In the genomic region with DNA sequence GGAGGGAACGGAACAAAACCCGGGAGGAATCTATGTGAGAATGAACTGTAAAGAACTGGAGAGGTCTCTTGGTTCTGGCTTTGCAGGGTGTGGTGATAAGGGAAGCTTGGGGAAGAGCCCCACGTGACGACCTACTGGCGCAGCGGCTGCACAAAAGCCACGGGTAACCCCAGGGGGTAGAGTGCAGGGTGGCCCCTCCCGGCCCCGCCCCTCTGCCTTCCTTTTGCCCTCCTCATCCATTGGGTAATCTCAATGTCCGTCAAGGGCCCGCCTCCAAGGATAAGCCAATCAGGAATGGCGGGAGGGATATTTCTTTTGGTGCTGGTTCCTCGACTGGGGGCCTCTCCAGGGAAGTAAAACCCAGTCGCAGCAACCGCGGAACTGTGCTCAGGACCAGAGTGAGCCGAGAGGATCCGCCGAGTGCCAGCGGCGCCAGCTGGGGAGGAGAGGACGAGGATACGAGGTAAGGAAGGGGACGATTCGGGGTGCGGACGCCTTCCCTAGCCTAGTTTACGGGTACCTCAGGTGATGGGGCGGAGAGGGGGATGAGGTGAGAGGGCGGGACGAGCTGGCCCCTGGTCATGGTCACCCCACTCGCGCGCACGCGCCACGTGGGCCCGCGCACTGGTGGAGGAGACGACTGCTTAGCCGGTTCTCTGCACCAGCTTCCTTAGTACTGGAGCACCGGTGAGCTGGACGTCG, we compare ENCODE assay signal across 8 mouse cellular contexts. TPM values are rescaled to one million over a fixed set of nuclear protein-coding genes. Genes with fewer than 3 reads are reported as not detected.
DNase-seq lines count a peak whose midpoint lies in the region; ATAC-seq lines count a peak whose summit lies in the region.

A gene (plus strand): TSS at position 319 of the 702 bp plus-strand sequence.

- intact Hi-C loops in gastrocnemius, postnatal 14 days (cut with DNase I; ENCODE audit: low total_unique reads), result no loop called here
- intact Hi-C loops in left cerebral cortex, postnatal 10 days (cut with DNase I), result no loop called here

- DNase-seq in adrenal gland, adult (ENCODE audit: inconsistent age in 2 of 2, low spot score in 1 of 2), result peak; percentile 94 to 99
- peak; percentile 96 for DNase-seq in embryo, embryonic 10.5 days (ENCODE audit: low spot score)
- peak; percentile 84 for DNase-seq in gastrocnemius, postnatal 14 days
- peak; percentile 89 to 95 for DNase-seq in left cerebral cortex, postnatal 10 days (ENCODE audit: extremely low spot score in 1 of 2, low spot score in 2 of 2)
- DNase-seq in right cerebral cortex, postnatal 25 days, result peak; percentile 93
- peak; percentile 82 to 87 for DNase-seq in urinary bladder, postnatal 4 days (ENCODE audit: low spot score in 2 of 2)

- peak; percentile 96 for ATAC-seq in inflammation-experienced regulatory T-cells, adult 6 months
- peak; percentile 92 for ATAC-seq in megakaryocyte-erythroid progenitor cell, adult 5-6 weeks (replicated peaks; ENCODE audit: low FRiP score, low TSS enrichment, poor library complexity, severe bottlenecking)

RNA-seq across cellular contexts. Expression of the gene that starts here (rescaled TPM):
- 1 to 10 TPM; 3.9 to 4.7 TPM for total RNA-seq in gastrocnemius, postnatal 14 days (2021)
- polyA plus RNA-seq in inflammation-experienced regulatory T-cells, adult 6 months (2017; shearing (Covaris generic)), result 10 to 100 TPM; 13.9 to 19.6 (median 17.5) TPM
- total RNA-seq in left cerebral cortex, postnatal 10 days (2021), result 10 to 100 TPM; 10.1 to 10.4 TPM
- total RNA-seq in megakaryocyte-erythroid progenitor cell, adult 5-6 weeks (2014; fragmentation: Nextera tagmentation), result 8.6 and 9.5 TPM in 2 replicates
- 10.2 and 10.4 TPM in 2 replicates for total RNA-seq in megakaryocyte-erythroid progenitor cell, adult 5-6 weeks (2017)

Comparison
In these comparisons a context has a peak if more than half of its experiments do, and no peak if none do; other contexts are left out.
1. Peak in every context shown above with its lines: DNase-seq and ATAC-seq.